12 mouse cellular contexts compared by ENCODE assay signal in genomic region chr4:119412791-119413190, GRCm38 (mm10). TPM values are rescaled to one million over a fixed set of nuclear protein-coding genes. Genes with fewer than 3 reads are reported as not detected.
DNase-seq lines count a peak whose midpoint lies in the region; ATAC-seq and TF ChIP-seq lines count a peak whose summit lies in the region.
"Had no signal": no experiment of that assay in that cellular context is flagged by ENCODE, and none has a peak within 500 bp of the region (broad histone marks: within the 10 kb centered on the region; RNA-seq: fewer than 3 reads in every experiment).

No protein-coding gene starts in this region.

- H3K9ac ChIP-seq in forebrain, embryonic 15.5 days (replicated peaks), result no peak overlapping the region
- no peak overlapping the region for H3K9ac ChIP-seq in limb, embryonic 13.5 days
- H3K9ac ChIP-seq: neural tube, embryonic 12.5 days had no signal

- no peaks in the 10 kb centered on the region for H3K9me3 ChIP-seq in forebrain, embryonic 15.5 days
- 0 out of 2 replicates have a peak, but pooled peaks cover 1% of the 10 kb centered on the region for H3K9me3 ChIP-seq in forebrain, embryonic 10.5 days
- H3K9me3 ChIP-seq in limb, embryonic 13.5 days, result peaks cover 3% of the 10 kb centered on the region; the same call in 1 of the 2 replicates
- no peaks in the 10 kb centered on the region for H3K9me3 ChIP-seq in limb, embryonic 10.5 days (replicated peaks)
- H3K9me3 ChIP-seq: neural tube, embryonic 12.5 days had no signal

- no peak for TF ChIP-seq POLR2A in brain, embryonic 14.5 days (IDR thresholded peaks at IDR 0.05; ENCODE audit: borderline replicate concordance, extremely low read depth, insufficient read depth, insufficient read length, poor library complexity, severe bottlenecking)

- H3K4me3 ChIP-seq in forebrain, embryonic 15.5 days, result no peak overlapping the region
- H3K4me3 ChIP-seq in forebrain, embryonic 10.5 days, result no peak overlapping the region
- H3K4me3 ChIP-seq in limb, embryonic 13.5 days, result no peak overlapping the region
- no peak overlapping the region for H3K4me3 ChIP-seq in limb, embryonic 10.5 days
- H3K4me3 ChIP-seq: neural tube, embryonic 12.5 days had no signal

- peak overlapping the region; percentile 5; the same call in 1 of the 2 replicates for H3K4me2 ChIP-seq in forebrain, embryonic 15.5 days (replicated peaks)
- H3K4me2 ChIP-seq in limb, embryonic 13.5 days (replicated peaks), result no peak overlapping the region
- H3K4me2 ChIP-seq: neural tube, embryonic 12.5 days had no signal

- DNase-seq in forebrain, embryonic 10.5 days (ENCODE audit: extremely low spot score, low spot score), result no peak
- no peak for DNase-seq in limb, embryonic 10.5 days (ENCODE audit: low spot score)
- peak; percentile 83 for DNase-seq in brain, embryonic 14.5 days (ENCODE audit: low read depth)
- DNase-seq in lung, postnatal 4 days, result peak; percentile 41 to 88
- DNase-seq in urinary bladder, adult 18-20 months (ENCODE audit: low spot score in 2 of 2), result no peak

- H3K36me3 ChIP-seq in forebrain, embryonic 15.5 days, result no peaks in the 10 kb centered on the region
- H3K36me3 ChIP-seq in forebrain, embryonic 10.5 days (replicated peaks), result no peaks in the 10 kb centered on the region
- H3K36me3 ChIP-seq in limb, embryonic 13.5 days, result no peaks in the 10 kb centered on the region
- 0 out of 2 replicates have a peak, but pooled peaks cover under 1% of the 10 kb centered on the region for H3K36me3 ChIP-seq in limb, embryonic 10.5 days
- H3K36me3 ChIP-seq: neural tube, embryonic 12.5 days had no signal

- no peaks in the 10 kb centered on the region for H3K27me3 ChIP-seq in forebrain, embryonic 15.5 days
- H3K27me3 ChIP-seq in forebrain, embryonic 10.5 days (ENCODE audit: poor library complexity, severe bottlenecking), result 0 out of 2 replicates have a peak, but pooled peaks cover 7% of the 10 kb centered on the region
- H3K27me3 ChIP-seq in limb, embryonic 13.5 days, result no peaks in the 10 kb centered on the region
- no peaks in the 10 kb centered on the region for H3K27me3 ChIP-seq in limb, embryonic 10.5 days (ENCODE audit: low read depth, poor library complexity, severe bottlenecking)
- H3K27me3 ChIP-seq: neural tube, embryonic 12.5 days; Patski had no signal

- H3K27ac ChIP-seq in forebrain, embryonic 15.5 days (replicated peaks), result peak overlapping the region; percentile 43; the same call in 1 of the 2 replicates
- no peak overlapping the region for H3K27ac ChIP-seq in forebrain, embryonic 10.5 days
- H3K27ac ChIP-seq in limb, embryonic 13.5 days, result no peak overlapping the region; the same call in 1 of the 2 replicates
- no peak overlapping the region for H3K27ac ChIP-seq in limb, embryonic 10.5 days
- H3K27ac ChIP-seq: neural tube, embryonic 12.5 days had no signal

- peaks cover 19% of the 10 kb centered on the region for H3K4me1 ChIP-seq in forebrain, embryonic 15.5 days
- H3K4me1 ChIP-seq in forebrain, embryonic 10.5 days, result peaks cover 23% of the 10 kb centered on the region
- peaks cover 12% of the 10 kb centered on the region for H3K4me1 ChIP-seq in limb, embryonic 13.5 days
- peaks cover 12% of the 10 kb centered on the region; the same call in 1 of the 2 replicates for H3K4me1 ChIP-seq in limb, embryonic 10.5 days

- TF ChIP-seq CTCF in brain, embryonic 14.5 days (IDR thresholded peaks at IDR 0.05; ENCODE audit: borderline replicate concordance, extremely low read depth, insufficient read depth, insufficient read length), result no peak

- ATAC-seq in forebrain, embryonic 15.5 days (replicated peaks), result 0 out of 2 replicates have a peak, but pooled peaks have one; percentile 23
- ATAC-seq in limb, embryonic 13.5 days (ENCODE audit: low FRiP score, low read depth), result 0 out of 2 replicates have a peak, but pooled peaks have one; percentile 12
- ATAC-seq in inflammation-experienced regulatory T-cells, adult 6 months, result no peak
- ATAC-seq: intestine, embryonic 16.5 days; Patski had no signal

- WGBS in forebrain, embryonic 15.5 days, result 42% methylated on average over 6 of the region's 6 CpGs
- 82% methylated on average over 6 of the region's 6 CpGs for WGBS in forebrain, embryonic 10.5 days
- 64% methylated on average over 6 of the region's 6 CpGs for WGBS in limb, embryonic 13.5 days
- WGBS in limb, embryonic 10.5 days, result 82% methylated on average over 6 of the region's 6 CpGs

RNA-seq across cellular contexts. Expression of gene Ccdc30, which starts 2.5 kb away (rescaled TPM):
- polyA plus RNA-seq in forebrain, embryonic 15.5 days (2015; fragmentation: Nextera tagmentation; extraction: Ambion mirVana), result 10.6 and 13.0 TPM in 2 replicates
- 7.0 and 8.1 TPM in 2 replicates for polyA plus RNA-seq in forebrain, embryonic 10.5 days (2016; fragmentation: Nextera tagmentation; extraction: Ambion mirVana)
- 6.6 and 7.5 TPM in 2 replicates for polyA plus RNA-seq in limb, embryonic 13.5 days (2015; fragmentation: Nextera tagmentation; extraction: Ambion mirVana)
- polyA plus RNA-seq in limb, embryonic 10.5 days (2016; fragmentation: Nextera tagmentation; extraction: Ambion mirVana), result 4.7 and 7.0 TPM in 2 replicates
- 8.7 and 11.3 TPM in 2 replicates for polyA plus RNA-seq in brain, embryonic 14.5 days (2012; rRNA removed)
- polyA plus RNA-seq in inflammation-experienced regulatory T-cells, adult 6 months (2017; shearing (Covaris generic)), result 1 to 10 TPM in 2 of 3 experiments, under 1 TPM in 1; 0.53 to 3.8 (median 3.5) TPM

RNA-seq across cellular contexts. Expression of gene Ppcs, which starts 9.4 kb away (rescaled TPM):
- 16.7 and 17.7 TPM in 2 replicates for polyA plus RNA-seq in forebrain, embryonic 15.5 days (2015; fragmentation: Nextera tagmentation; extraction: Ambion mirVana)
- polyA plus RNA-seq in forebrain, embryonic 10.5 days (2016; fragmentation: Nextera tagmentation; extraction: Ambion mirVana), result 30.2 and 31.4 TPM in 2 replicates
- polyA plus RNA-seq in limb, embryonic 13.5 days (2015; fragmentation: Nextera tagmentation; extraction: Ambion mirVana), result 29.3 and 33.0 TPM in 2 replicates
- 37.1 and 41.4 TPM in 2 replicates for polyA plus RNA-seq in limb, embryonic 10.5 days (2016; fragmentation: Nextera tagmentation; extraction: Ambion mirVana)
- polyA plus RNA-seq in brain, embryonic 14.5 days (2012; rRNA removed), result 10.4 and 12.1 TPM in 2 replicates
- polyA plus RNA-seq in inflammation-experienced regulatory T-cells, adult 6 months (2017; shearing (Covaris generic)), result 10 to 100 TPM; 58.2 to 69.1 (median 59.0) TPM

RNA-seq across cellular contexts. Expression of gene Zmynd12, which starts 9.8 kb away (rescaled TPM):
- 0.27 and 0.57 TPM in 2 replicates for polyA plus RNA-seq in forebrain, embryonic 15.5 days (2015; fragmentation: Nextera tagmentation; extraction: Ambion mirVana)
- polyA plus RNA-seq in forebrain, embryonic 10.5 days (2016; fragmentation: Nextera tagmentation; extraction: Ambion mirVana), result 0.25 and 0.31 TPM in 2 replicates
- 0.19 and 0.34 TPM in 2 replicates for polyA plus RNA-seq in limb, embryonic 13.5 days (2015; fragmentation: Nextera tagmentation; extraction: Ambion mirVana)
- 0.20 TPM in 1 of 2 replicates, not detected in the other for polyA plus RNA-seq in limb, embryonic 10.5 days (2016; fragmentation: Nextera tagmentation; extraction: Ambion mirVana)
- 0.37 and 0.53 TPM in 2 replicates for polyA plus RNA-seq in brain, embryonic 14.5 days (2012; rRNA removed)
- polyA plus RNA-seq in inflammation-experienced regulatory T-cells, adult 6 months (2017; shearing (Covaris generic)), result not detected
- polyA plus RNA-seq: C2C12 had no signal

Comparison
In these comparisons a context has a peak if more than half of its experiments do, and no peak if none do; other contexts are left out.
1. DNase-seq: peak in brain, embryonic 14.5 days (single experiment) and lung, postnatal 4 days (2 of 2); none in forebrain, embryonic 10.5 days (single experiment), limb, embryonic 10.5 days (single experiment) and urinary bladder, adult 18-20 months (0 of 2).